Mouse (Mus musculus): ENCODE results near the gene Mcm9. TPM values are rescaled to one million over a fixed set of nuclear protein-coding genes. Genes with fewer than 3 reads are reported as not detected.
"Not testable (repeated sequence)": the region's sequence is repeated elsewhere in the genome, so short reads cannot be mapped to it uniquely, and the experiment has no call there.

The Mcm9 gene
- polyA plus RNA-seq (2015; fragmentation: Nextera tagmentation; extraction: Ambion mirVana): 5.4 and 5.6 TPM in 2 replicates

DNA sequence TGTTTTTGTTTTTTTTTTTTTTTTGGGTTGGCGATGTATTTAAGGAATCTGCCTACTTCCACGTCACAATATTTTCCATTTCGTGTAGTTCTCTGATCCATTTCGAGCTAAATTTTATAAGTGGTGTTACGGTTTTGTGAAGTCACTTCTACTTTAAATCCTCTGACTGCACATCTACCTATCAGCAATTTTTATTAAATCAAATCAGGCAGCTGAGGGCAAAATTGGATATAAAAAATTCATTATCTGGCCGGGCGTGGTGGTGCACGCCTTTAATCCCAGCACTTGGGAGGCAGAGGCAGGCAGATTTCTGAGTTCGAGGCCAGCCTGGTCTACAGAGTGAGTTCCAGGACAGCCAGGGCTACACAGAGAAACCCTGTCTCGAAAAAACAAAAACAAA lies at the start of gene Mcm9:
Gene Mcm9, minus strand, starts transcription at position 101 of the 400 bp plus-strand sequence.
- Histone ChIP-seq H3K4me3 (ENCODE audit: low read depth, low read length) (peak within 1 kb of the TSS; percentile 82), H3K9ac (ENCODE audit: low read depth, low read length) (peak within 1 kb of the TSS; percentile 78), H3K27ac (ENCODE audit: low read length) (peak within 1 kb of the TSS; percentile 85), H3K4me2 (ENCODE audit: low read length) (peak within 1 kb of the TSS; percentile 49)
- H3K27me3 ChIP-seq (ENCODE audit: control insufficient read depth, insufficient read depth, low read depth, low read length); ATAC-seq; H3K9me3 ChIP-seq (replicated peaks; ENCODE audit: control insufficient read depth, low read length, poor library complexity, severe bottlenecking); H3K36me3 ChIP-seq (ENCODE audit: control insufficient read depth, insufficient read depth, low read length); H3K4me1 ChIP-seq (ENCODE audit: control insufficient read depth, insufficient read depth, low read length): not testable (repeated sequence)
- WGBS: 52% methylated on average over 10 of the region's 10 CpGs

DNA sequence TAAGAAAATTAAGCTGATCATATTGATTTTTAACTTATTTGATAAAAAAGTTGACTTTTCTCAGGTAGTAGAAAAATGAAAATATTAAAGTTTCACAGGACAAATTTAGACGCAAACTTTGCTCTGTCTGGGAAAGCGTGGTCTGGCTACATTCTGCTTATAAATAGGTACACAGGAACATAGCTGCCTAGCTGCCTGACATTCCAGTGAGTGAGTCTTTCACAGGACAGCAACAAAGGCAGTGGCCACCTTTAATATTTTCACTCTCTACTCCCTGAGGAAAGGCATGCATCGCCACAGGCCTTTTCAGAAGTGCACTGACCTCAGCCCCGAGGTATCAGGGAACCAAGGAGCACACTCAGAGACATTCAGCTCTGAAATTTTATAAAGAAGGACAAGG lies 31.5 kb upstream of the Mcm9 start:
- no peak for ATAC-seq
- H3K9me3 ChIP-seq (replicated peaks; ENCODE audit: control insufficient read depth, low read length, poor library complexity, severe bottlenecking): no peaks in the 10 kb centered on the region
- no peak overlapping the region for H3K27ac ChIP-seq (ENCODE audit: low read length)
- H3K27me3 ChIP-seq (ENCODE audit: control insufficient read depth, insufficient read depth, low read depth, low read length): no peaks in the 10 kb centered on the region
- H3K9ac ChIP-seq (ENCODE audit: low read depth, low read length): no peak overlapping the region
- no peak overlapping the region for H3K4me2 ChIP-seq (ENCODE audit: low read length)
- H3K4me3 ChIP-seq (ENCODE audit: low read depth, low read length): no peak overlapping the region
- 81% methylated on average over 4 of the region's 4 CpGs for WGBS
- H3K36me3 ChIP-seq (ENCODE audit: control insufficient read depth, insufficient read depth, low read length): no peaks in the 10 kb centered on the region
- H3K4me1 ChIP-seq (ENCODE audit: control insufficient read depth, insufficient read depth, low read length): no peaks in the 10 kb centered on the region

DNA sequence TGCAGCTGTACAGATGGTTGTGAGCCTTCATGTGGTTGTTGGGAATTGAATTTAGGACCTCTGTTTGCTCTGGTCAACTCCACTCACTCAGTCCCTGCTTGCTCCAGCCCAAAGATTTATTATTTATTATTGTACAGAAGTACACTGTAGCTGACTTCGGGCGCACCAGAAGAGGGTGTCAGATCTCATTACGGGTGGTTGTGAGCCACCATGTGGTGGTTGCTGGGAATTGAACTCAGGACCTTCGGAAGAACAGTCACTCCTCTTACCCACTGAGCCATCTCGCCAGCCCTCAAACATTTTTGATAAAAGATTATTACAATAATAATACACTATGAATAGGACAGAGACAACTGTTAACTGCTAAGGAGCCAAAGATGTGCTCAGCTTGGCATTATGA lies 24.0 kb upstream of the Mcm9 start:
- H3K9ac ChIP-seq (ENCODE audit: low read depth, low read length); H3K27me3 ChIP-seq (ENCODE audit: control insufficient read depth, insufficient read depth, low read depth, low read length); H3K9me3 ChIP-seq (replicated peaks; ENCODE audit: control insufficient read depth, low read length, poor library complexity, severe bottlenecking); H3K4me3 ChIP-seq (ENCODE audit: low read depth, low read length); H3K36me3 ChIP-seq (ENCODE audit: control insufficient read depth, insufficient read depth, low read length); H3K4me1 ChIP-seq (ENCODE audit: control insufficient read depth, insufficient read depth, low read length); ATAC-seq; H3K27ac ChIP-seq (ENCODE audit: low read length); H3K4me2 ChIP-seq (ENCODE audit: low read length): not testable (repeated sequence)
- WGBS: 86% methylated on average over 5 of the region's 5 CpGs

DNA sequence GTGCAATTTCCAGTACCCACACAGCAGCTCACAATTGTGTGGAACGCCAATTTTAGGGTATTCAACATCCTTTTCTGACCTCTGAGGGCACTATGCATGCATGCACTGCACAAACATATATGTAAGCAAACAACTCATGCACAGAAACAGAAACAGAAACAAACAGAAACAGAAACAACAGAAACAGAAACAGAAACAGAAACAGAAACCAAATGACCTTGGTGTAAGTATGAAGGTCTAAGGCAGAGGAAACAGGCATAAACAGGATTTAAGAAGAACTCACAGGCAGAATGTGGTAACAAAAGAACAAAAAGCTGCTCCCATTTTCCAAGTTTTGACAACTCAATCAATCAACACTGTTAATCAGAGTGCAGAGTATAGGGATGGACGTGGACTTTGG lies 20.4 kb upstream of the Mcm9 start:
- Histone ChIP-seq H3K27ac (ENCODE audit: low read length) (no peak overlapping the region), H3K9me3 (replicated peaks; ENCODE audit: control insufficient read depth, low read length, poor library complexity, severe bottlenecking) (no peaks in the 10 kb centered on the region), H3K9ac (ENCODE audit: low read depth, low read length) (no peak overlapping the region), H3K4me2 (ENCODE audit: low read length) (no peak overlapping the region), H3K36me3 (ENCODE audit: control insufficient read depth, insufficient read depth, low read length) (peaks cover 7% of the 10 kb centered on the region), H3K4me3 (ENCODE audit: low read depth, low read length) (no peak overlapping the region), H3K27me3 (ENCODE audit: control insufficient read depth, insufficient read depth, low read depth, low read length) (no peaks in the 10 kb centered on the region), H3K4me1 (ENCODE audit: control insufficient read depth, insufficient read depth, low read length) (no peaks in the 10 kb centered on the region)
- WGBS: 86% methylated on average over 2 of the region's 2 CpGs
- ATAC-seq: no peak

GRCm38 (mm10) chr10:53641507-53641906 lies 11.3 kb upstream of the Mcm9 start:
- peak; percentile 90 for ATAC-seq
- Histone ChIP-seq H3K27ac (ENCODE audit: low read length) (no peak overlapping the region), H3K9ac (ENCODE audit: low read depth, low read length) (no peak overlapping the region), H3K4me2 (ENCODE audit: low read length) (no peak overlapping the region), H3K9me3 (replicated peaks; ENCODE audit: control insufficient read depth, low read length, poor library complexity, severe bottlenecking) (no peaks in the 10 kb centered on the region), H3K27me3 (ENCODE audit: control insufficient read depth, insufficient read depth, low read depth, low read length) (no peaks in the 10 kb centered on the region), H3K36me3 (ENCODE audit: control insufficient read depth, insufficient read depth, low read length) (no peaks in the 10 kb centered on the region), H3K4me1 (ENCODE audit: control insufficient read depth, insufficient read depth, low read length) (no peaks in the 10 kb centered on the region), H3K4me3 (ENCODE audit: low read depth, low read length) (no peak overlapping the region)

DNA sequence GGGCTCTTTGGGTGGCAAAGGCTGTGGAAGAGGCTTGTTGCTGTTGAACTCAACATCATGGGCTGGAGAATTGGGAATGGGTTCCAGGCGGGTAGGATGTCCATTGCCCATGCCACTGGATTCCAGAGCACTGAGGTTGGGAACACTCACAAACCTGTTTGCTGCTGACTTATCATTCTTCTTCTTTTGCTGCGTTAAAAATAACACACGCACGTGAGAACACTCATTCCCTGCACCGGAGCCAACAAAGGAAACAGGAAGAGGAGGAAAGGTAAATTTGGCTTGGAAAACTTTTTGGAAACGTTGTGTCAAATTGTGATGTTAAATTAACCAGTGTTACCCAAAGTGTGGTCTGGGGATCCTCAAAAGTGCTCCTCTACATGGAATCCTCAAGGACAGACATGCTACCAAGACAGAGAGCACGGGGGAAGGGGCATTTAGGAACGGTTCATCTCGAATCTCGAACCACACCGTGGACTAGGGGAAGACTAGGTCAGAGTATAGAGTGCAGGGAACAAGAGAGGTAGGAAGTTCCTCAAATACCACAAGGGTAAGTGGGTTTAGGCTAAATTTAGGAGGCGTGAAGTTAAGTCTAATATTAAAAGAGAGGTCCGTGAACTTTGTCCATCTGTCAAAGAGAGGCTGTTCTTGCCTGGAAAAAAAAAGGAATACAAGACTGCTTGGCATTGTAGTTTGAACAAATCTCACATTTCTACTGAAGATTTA lies 5.2 kb upstream of the Mcm9 start:
- WGBS: 92% methylated on average over 13 of the region's 13 CpGs
- Histone ChIP-seq H3K27ac (ENCODE audit: low read length) (no peak overlapping the region), H3K4me2 (ENCODE audit: low read length) (no peak overlapping the region), H3K4me3 (ENCODE audit: low read depth, low read length) (no peak overlapping the region), H3K9me3 (replicated peaks; ENCODE audit: control insufficient read depth, low read length, poor library complexity, severe bottlenecking) (no peaks in the 10 kb centered on the region), H3K36me3 (ENCODE audit: control insufficient read depth, insufficient read depth, low read length) (no peaks in the 10 kb centered on the region), H3K27me3 (ENCODE audit: control insufficient read depth, insufficient read depth, low read depth, low read length) (no peaks in the 10 kb centered on the region), H3K4me1 (ENCODE audit: control insufficient read depth, insufficient read depth, low read length) (no peaks in the 10 kb centered on the region), H3K9ac (ENCODE audit: low read depth, low read length) (no peak overlapping the region)
- no peak for ATAC-seq

- no peak overlapping the region for H3K4me2 ChIP-seq (ENCODE audit: low read length)
- WGBS: 68% methylated on average over 10 of the region's 10 CpGs
Observed at GRCm38 (mm10) chr10:53634160-53634559, 3.9 kb upstream of the Mcm9 start.

GRCm38 (mm10) chr10:53629918-53630250 lies 355 bp downstream of the Mcm9 start:
- peak overlapping the region; percentile 49 for H3K4me2 ChIP-seq (ENCODE audit: low read length)
- peak; percentile 98 for ATAC-seq
- H3K27me3 ChIP-seq (ENCODE audit: control insufficient read depth, insufficient read depth, low read depth, low read length): no peaks in the 10 kb centered on the region
- H3K27ac ChIP-seq (ENCODE audit: low read length): peak overlapping the region; percentile 85
- no peaks in the 10 kb centered on the region for H3K36me3 ChIP-seq (ENCODE audit: control insufficient read depth, insufficient read depth, low read length)
- WGBS: 0% methylated on average over 35 of the region's 35 CpGs
- H3K4me1 ChIP-seq (ENCODE audit: control insufficient read depth, insufficient read depth, low read length): no peaks in the 10 kb centered on the region
- no peaks in the 10 kb centered on the region for H3K9me3 ChIP-seq (replicated peaks; ENCODE audit: control insufficient read depth, low read length, poor library complexity, severe bottlenecking)
- H3K4me3 ChIP-seq (ENCODE audit: low read depth, low read length): peak overlapping the region; percentile 82
- peak overlapping the region; percentile 78 for H3K9ac ChIP-seq (ENCODE audit: low read depth, low read length)

More at GRCm38 (mm10) chr10:53634160-53634559, 3.9 kb upstream of the Mcm9 start:
- no peak overlapping the region for H3K9ac ChIP-seq (ENCODE audit: low read depth, low read length)
- H3K27ac ChIP-seq (ENCODE audit: low read length): no peak overlapping the region
- H3K4me1 ChIP-seq (ENCODE audit: control insufficient read depth, insufficient read depth, low read length): no peaks in the 10 kb centered on the region
- no peaks in the 10 kb centered on the region for H3K9me3 ChIP-seq (replicated peaks; ENCODE audit: control insufficient read depth, low read length, poor library complexity, severe bottlenecking)
- ATAC-seq: no peak
- H3K4me3 ChIP-seq (ENCODE audit: low read depth, low read length): no peak overlapping the region
- H3K36me3 ChIP-seq (ENCODE audit: control insufficient read depth, insufficient read depth, low read length): no peaks in the 10 kb centered on the region
- no peaks in the 10 kb centered on the region for H3K27me3 ChIP-seq (ENCODE audit: control insufficient read depth, insufficient read depth, low read depth, low read length)

DNA sequence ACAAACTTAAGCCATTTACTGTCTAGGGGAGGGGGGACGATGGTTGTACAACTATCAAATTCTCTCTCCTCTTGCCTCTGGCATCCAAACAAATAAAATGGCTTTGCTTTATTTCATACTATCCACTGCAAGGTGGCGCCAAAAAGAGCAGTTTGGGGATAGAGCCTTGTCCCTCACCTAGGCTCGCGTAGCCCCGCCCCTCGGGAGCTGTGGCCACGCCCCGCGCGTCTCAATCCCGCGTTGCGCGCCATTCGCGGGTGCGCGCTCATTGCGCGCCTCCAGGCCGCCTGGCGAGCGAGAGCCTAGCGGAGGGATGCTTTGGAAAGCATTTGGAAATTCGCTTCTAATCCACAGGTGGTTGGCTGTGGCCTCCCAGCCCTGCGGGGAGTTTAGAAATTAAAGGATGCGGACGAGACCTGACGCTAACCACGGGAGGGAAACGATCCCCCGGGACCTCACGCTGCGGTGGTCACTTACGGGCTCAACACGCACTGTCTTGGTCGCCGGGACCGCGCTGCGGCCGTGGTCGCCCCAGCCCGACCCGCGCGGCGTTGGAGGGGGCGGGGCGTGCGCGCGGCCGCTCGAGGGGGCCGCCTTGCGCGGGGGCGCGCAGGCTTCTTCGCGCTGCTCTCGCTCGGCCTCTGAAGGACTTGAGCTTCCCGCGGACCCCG lies 857 bp downstream of the Mcm9 start:
- H3K4me2 ChIP-seq (ENCODE audit: low read length): peak overlapping the region; percentile 49
- peak; percentile 90 for ATAC-seq
- H3K9ac ChIP-seq (ENCODE audit: low read depth, low read length): peak overlapping the region; percentile 78
- H3K27ac ChIP-seq (ENCODE audit: low read length): peak overlapping the region; percentile 85
- no peaks in the 10 kb centered on the region for H3K36me3 ChIP-seq (ENCODE audit: control insufficient read depth, insufficient read depth, low read length)
- H3K27me3 ChIP-seq (ENCODE audit: control insufficient read depth, insufficient read depth, low read depth, low read length): no peaks in the 10 kb centered on the region
- H3K9me3 ChIP-seq (replicated peaks; ENCODE audit: control insufficient read depth, low read length, poor library complexity, severe bottlenecking): no peaks in the 10 kb centered on the region
- WGBS: under 1% methylated on average over 52 of the region's 67 CpGs
- H3K4me1 ChIP-seq (ENCODE audit: control insufficient read depth, insufficient read depth, low read length): no peaks in the 10 kb centered on the region
- peak overlapping the region; percentile 82 for H3K4me3 ChIP-seq (ENCODE audit: low read depth, low read length)

Data from midbrain, embryonic 16.5 days (tissue).